Mouse (Mus musculus) C2C12 (cell line): ENCODE data around the gene Kif1c. TPM values are rescaled to one million over a fixed set of nuclear protein-coding genes. Genes with fewer than 3 reads are reported as not detected.

ENCODE experiments used
- H3K27me3 ChIP-seq: one replicate; pipeline ENCODE4 v1.6.1; 2011; ENCODE audit not compliant: control insufficient read depth, insufficient read depth, insufficient read length
- H3K36me3 ChIP-seq: one replicate; pipeline ENCODE4 v1.6.1; 2011; ENCODE audit not compliant: control insufficient read depth, insufficient read depth
- H3K4me3 ChIP-seq: one replicate; pipeline ENCODE4 v1.5.1; 2011; ENCODE audit warnings: mild to moderate bottlenecking, control low read depth; ENCODE audit not compliant: poor library complexity, insufficient read depth, severe bottlenecking
- H3K79me2 ChIP-seq: one replicate; pipeline ENCODE4 v1.6.1; 2011; ENCODE audit not compliant: control insufficient read depth, insufficient read depth
- H3K79me3 ChIP-seq: one replicate; pipeline ENCODE4 v1.6.1; 2011; ENCODE audit warnings: low read depth, control low read depth
- H3ac ChIP-seq: one replicate; pipeline ENCODE3; 2011; ENCODE audit warnings: low read depth; ENCODE audit not compliant: control insufficient read depth, insufficient read length
- CEBPB ChIP-seq: IDR thresholded peaks from one replicate; pipeline ENCODE4 v1.6.1; 2011; ENCODE audit warnings: low read depth, mild to moderate bottlenecking, control low read depth, moderate library complexity
- CTCF ChIP-seq: IDR thresholded peaks from one replicate; pipeline ENCODE4 v1.5.1; 2011; ENCODE audit not compliant: control insufficient read depth, insufficient read depth, insufficient read length
- FOSL1 ChIP-seq: IDR thresholded peaks from one replicate; pipeline ENCODE4 v1.8.0; 2011; ENCODE audit warnings: mild to moderate bottlenecking, low read length; ENCODE audit not compliant: poor library complexity, insufficient read depth, severe bottlenecking
- MAX ChIP-seq: IDR thresholded peaks from one replicate; pipeline ENCODE4 v1.6.1; 2011; ENCODE audit warnings: mild to moderate bottlenecking, control low read depth
- MYOD1 ChIP-seq: IDR thresholded peaks from one replicate; pipeline ENCODE4 v1.6.1; 2011; ENCODE audit warnings: low read depth; ENCODE audit not compliant: control insufficient read depth, insufficient read length
- MYOG ChIP-seq: IDR thresholded peaks from one replicate; pipeline ENCODE4 v1.6.1; 2011; ENCODE audit not compliant: control insufficient read depth, insufficient read length; ENCODE audit errors: extremely low read depth
- USF1 ChIP-seq: IDR thresholded peaks from one replicate; pipeline ENCODE4 v1.6.1; 2011; ENCODE audit warnings: low read depth, mild to moderate bottlenecking, control low read depth, moderate library complexity
- polyA plus RNA-seq: library from polyadenylated mRNA; unstranded; fragments of >200 nt; fragmentation: generic; extraction: Trizol; gene quantifications from one replicate; pipeline ENCODE4 v1.2.1, GENCODE M21; 2012; ENCODE audit warnings: missing spikeins

Gene Kif1c
- polyA plus RNA-seq, 1 experiment, result 99.8 TPM

DNA sequence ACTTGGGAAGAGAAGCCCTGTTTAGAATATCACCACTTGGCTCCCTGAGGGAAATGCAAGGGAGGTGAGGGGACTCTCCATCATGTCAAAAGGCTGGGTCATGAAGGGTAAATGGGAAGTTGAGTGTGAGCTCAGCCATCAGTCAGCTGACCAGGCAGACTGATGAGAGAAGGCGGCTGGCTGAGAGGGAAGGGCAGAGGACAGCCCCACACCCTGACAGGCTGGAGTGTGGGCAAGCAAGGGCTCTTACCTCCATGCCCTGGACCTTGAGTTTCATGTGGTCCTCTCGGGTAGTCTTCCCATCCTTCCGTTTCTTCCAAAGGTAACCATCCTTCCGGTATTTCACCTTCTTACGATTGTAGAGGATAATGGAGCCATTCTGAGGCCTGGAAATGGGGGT is 16.7 kb upstream of the Kif1c start:
- Histone ChIP-seq H3K4me3 (no peak overlapping the region), H3K27me3 (no peaks in the 10 kb centered on the region), H3K79me3 (no peaks in the 10 kb centered on the region), H3K36me3 (peaks cover 47% of the 10 kb centered on the region), H3ac (no peak overlapping the region), H3K79me2 (peaks cover 8% of the 10 kb centered on the region)
- TF ChIP-seq MAX (no peak), USF1 (no peak), FOSL1 (no peak), MYOD1 (no peak), MYOG (no peak), CTCF (no peak), CEBPB (no peak)

DNA sequence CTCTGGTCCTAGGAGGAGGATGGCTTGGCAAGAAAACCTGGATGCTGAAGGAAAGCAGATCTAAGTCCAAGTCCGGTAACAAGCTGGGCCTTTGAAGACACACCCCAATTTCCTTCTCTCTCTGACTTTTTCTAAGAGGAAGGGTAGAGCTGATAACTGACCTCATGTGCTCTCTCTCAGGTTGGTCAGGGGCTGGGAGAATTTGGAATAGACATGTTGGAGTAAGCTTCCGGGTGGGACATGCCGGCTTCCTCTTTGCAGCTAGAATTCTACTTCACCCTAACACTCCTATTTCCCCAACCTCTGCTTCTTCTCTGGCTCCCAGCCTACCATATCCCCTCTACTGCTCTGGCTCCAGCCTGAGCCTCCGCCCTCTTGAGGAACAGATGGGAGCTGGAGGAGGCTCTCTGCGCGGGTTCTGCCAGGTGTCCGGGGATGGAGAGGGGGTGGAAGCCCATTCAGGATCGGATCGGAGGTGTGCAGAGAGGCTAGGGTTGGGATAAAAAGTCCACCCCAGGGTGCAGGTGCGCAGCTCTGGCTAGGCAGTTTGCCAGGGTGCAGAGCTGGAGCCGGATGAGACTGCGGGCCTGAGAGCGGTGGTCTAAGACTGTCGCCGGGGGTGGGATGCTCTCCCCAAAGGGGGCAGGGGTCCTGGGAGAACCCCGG is 13.3 kb upstream of the Kif1c start:
- Histone ChIP-seq H3K4me3 (peak overlapping the region; percentile 72), H3ac (peak overlapping the region; percentile 85), H3K36me3 (peaks cover 32% of the 10 kb centered on the region), H3K27me3 (no peaks in the 10 kb centered on the region), H3K79me3 (no peaks in the 10 kb centered on the region), H3K79me2 (peaks cover 10% of the 10 kb centered on the region)
- TF ChIP-seq FOSL1 (no peak), MAX (no peak), MYOG (no peak), CEBPB (no peak), USF1 (no peak), CTCF (no peak), MYOD1 (no peak)

DNA sequence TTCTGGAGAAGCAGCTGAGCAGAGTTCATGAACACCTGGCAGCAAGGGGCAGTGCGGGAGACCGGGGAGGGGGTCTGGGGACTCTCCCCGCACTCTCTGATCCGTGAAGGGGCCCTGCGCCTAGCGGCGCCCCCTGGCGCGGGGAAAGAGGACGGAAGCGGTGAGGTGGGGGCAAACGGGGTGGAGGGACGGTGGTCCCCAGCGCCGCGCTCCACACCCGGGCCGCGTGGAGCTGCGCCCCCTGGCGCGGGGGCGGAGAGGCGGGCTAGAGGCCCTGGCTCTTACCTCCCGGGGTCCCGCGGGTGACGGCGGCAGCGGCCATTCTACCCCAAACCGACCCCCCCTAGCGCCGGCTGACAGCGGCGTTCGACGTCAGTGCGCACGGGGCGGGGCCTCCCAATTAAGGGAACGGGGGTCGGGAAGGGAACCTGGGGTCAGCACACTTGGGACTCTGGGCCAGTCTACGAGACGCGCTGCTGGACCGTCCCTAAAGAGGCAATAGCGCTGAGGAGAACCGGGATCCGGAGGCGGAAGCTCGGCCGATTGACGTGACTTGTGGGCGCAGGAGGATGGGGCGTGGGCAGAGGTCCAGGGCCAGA is 12.6 kb upstream of the Kif1c start, which contains the start of gene Camta2:
TSS of gene Camta2 (minus strand) at position 505 of the 599 bp plus-strand sequence.
- H3K79me3 ChIP-seq, result no peaks in the 10 kb centered on the region
- TF ChIP-seq MAX, result no peak
- peak; percentile 72 for TF ChIP-seq CTCF
- H3K79me2 ChIP-seq, result peaks cover 10% of the 10 kb centered on the region
- H3K4me3 ChIP-seq, result peak within 1 kb of the TSS; percentile 72
- H3K27me3 ChIP-seq, result no peaks in the 10 kb centered on the region
- H3ac ChIP-seq, result peak within 1 kb of the TSS; percentile 85
- H3K36me3 ChIP-seq, result peaks cover 26% of the 10 kb centered on the region

DNA sequence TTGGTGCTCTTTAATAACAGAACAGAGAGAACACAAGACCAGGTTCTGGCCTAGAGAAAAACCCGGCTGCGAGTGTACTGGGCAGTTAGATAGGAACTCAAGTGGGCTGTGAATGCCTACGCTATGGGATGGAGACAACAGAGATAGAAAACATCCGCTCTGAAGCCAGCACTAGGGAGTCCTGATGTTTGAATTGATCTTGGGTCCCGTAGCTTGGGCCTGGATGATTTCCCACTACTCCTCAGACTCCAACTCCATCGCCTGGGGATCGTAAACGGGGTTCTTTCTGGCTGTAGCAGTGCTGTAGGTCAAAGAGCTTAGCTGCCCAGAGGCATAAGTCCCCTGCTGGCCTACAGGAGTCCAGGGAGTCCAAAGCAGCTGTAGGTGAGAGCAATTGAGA is 12.0 kb upstream of the Kif1c start:
- no peak for TF ChIP-seq FOSL1
- Histone ChIP-seq H3K79me2 (peaks cover 10% of the 10 kb centered on the region), H3K27me3 (no peaks in the 10 kb centered on the region), H3K4me3 (peak overlapping the region; percentile 72), H3K79me3 (no peaks in the 10 kb centered on the region), H3ac (peak overlapping the region; percentile 85), H3K36me3 (peaks cover 19% of the 10 kb centered on the region)

DNA sequence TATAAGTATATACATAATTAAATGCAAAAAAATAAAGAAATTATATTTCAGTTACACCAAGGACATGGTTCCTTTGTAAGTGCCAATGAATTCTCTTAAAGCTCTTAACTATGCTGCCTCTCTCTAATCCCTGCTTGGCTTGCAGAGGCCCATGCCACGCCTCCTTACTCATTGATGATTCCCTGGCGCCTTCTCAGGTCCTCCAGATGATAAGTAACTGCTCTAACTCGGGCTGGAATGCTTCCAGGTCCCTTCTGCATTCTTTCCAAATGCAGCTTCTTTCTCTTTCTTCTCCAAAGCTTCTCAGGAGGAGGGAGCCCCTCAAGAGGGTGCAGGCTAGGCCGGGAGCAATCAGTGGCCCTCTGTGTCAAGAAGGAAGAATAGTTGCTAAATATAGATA is 10.8 kb upstream of the Kif1c start:
- H3K79me3 ChIP-seq, result no peaks in the 10 kb centered on the region
- H3ac ChIP-seq, result no peak overlapping the region
- H3K4me3 ChIP-seq, result no peak overlapping the region
- peaks cover 10% of the 10 kb centered on the region for H3K79me2 ChIP-seq
- H3K36me3 ChIP-seq, result peaks cover 8% of the 10 kb centered on the region
- no peak for TF ChIP-seq MAX
- no peak for TF ChIP-seq FOSL1
- no peak for TF ChIP-seq CTCF
- no peak for TF ChIP-seq MYOG
- no peaks in the 10 kb centered on the region for H3K27me3 ChIP-seq

DNA sequence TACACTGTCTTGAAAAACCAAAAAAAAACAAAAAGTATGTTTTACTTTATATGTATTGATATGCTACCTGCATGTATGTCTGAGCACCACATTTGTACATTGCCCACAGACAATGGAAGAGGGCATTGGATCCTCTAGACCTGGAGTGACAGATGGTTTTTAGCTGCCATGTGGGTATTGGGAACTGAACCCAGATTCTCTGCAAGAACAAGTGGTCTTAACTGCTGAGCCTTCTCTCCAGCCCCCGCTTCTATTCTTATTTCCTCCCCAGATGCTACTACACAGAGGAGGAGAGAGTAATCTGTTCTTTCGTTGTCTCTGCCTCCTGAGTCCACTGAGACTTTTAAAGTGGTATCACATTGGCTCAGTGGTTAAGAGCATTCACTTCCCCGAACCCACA is 6.8 kb upstream of the Kif1c start:
- Histone ChIP-seq H3ac (no peak overlapping the region), H3K79me3 (no peaks in the 10 kb centered on the region), H3K79me2 (peaks cover 3% of the 10 kb centered on the region), H3K36me3 (no peaks in the 10 kb centered on the region), H3K4me3 (no peak overlapping the region), H3K27me3 (no peaks in the 10 kb centered on the region)
- no peak for TF ChIP-seq CTCF
- no peak for TF ChIP-seq FOSL1
- TF ChIP-seq MAX, result no peak
- no peak for TF ChIP-seq MYOD1
- no peak for TF ChIP-seq USF1
- TF ChIP-seq CEBPB, result no peak
- no peak for TF ChIP-seq MYOG
